Mouse (Mus musculus) liver, adult (tissue): ENCODE data around the gene Nrxn2.

ENCODE experiments used
- GATA4 ChIP-seq: IDR thresholded peaks from 2 replicates; pipeline ENCODE4 v1.6.1; 2014; ENCODE audit warnings: mild to moderate bottlenecking, low read length; ENCODE audit not compliant: insufficient replicate concordance

Gene Nrxn2

DNA sequence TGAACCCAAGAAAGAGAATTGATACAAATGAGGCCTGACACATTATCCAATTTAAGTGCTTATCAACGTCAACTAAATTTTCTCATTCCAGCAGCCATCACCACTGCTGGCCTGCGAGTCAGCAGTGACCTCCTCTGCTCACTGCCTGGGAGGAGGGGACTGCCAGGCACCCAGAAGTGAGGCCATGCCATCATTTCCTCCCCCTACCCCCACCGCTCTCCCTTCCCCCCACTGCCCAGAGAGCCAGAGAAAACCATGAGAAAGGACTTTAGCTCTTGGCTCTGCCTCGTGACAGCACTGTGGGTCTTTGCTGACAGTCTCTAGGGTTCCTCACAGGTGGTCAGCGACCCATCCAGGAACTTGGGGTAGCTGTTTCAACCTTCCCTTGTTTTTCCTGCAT is 56.6 kb downstream of the Nrxn2 start:
- no peak for TF ChIP-seq GATA4

DNA sequence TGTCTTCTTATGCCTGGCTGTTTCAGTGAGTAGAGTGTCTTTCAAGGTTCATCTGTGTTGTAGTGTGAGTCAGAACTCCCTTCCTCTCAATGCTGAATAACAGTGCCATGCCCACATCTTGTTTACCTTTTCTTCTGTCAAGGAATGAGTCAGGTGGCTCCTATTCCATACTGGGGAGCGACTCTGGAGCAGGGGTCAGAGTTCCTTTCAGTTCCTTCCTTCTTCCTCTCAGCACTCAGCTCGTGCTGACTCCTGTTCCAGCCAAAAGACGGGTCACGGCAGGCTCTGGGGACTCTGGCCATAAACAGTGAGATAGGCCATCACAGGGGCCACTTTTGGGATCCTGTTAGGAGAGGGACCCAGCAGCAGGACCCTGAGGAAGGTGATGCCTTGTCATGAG is 58.5 kb downstream of the Nrxn2 start:
- no peak for TF ChIP-seq GATA4

DNA sequence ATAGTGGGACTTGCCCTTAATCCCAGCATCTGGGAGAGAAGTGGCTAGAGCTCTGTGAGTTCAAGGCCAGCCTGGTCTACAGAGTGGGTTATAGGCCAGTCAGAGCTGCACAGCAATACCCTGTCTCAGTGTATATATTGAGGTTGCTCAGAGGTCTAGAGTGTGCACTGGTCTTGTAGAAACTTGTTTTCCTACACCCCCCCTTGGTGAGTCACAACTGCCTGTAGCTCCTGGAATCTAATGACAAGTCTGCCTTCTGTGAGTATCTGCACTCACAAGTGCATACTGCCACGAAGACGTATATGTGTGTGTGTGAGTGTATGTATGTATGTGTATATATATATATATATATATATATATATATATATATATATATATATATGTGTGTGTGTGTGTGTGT is 60.0 kb downstream of the Nrxn2 start:
- no peak for TF ChIP-seq GATA4

DNA sequence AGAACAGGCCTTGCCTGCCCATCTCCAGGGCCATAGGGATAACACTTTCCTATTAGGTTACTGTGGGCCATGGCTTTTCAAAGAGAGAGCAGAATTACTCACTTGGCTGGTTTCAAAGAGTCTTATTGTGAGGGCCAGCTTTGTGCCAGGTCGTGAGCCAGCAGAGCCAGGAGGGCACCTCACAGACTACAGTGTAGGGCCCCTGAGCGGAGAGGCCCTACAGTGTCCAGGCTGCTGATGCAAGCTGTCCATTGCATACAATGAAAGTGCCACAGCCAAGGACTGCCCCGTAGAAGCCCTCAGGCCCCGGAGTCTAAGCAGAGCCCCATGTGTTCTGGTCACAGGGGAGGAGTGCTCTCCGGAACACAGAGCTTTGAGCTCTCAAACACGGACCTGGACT is 64.4 kb downstream of the Nrxn2 start:
- TF ChIP-seq GATA4: no peak

DNA sequence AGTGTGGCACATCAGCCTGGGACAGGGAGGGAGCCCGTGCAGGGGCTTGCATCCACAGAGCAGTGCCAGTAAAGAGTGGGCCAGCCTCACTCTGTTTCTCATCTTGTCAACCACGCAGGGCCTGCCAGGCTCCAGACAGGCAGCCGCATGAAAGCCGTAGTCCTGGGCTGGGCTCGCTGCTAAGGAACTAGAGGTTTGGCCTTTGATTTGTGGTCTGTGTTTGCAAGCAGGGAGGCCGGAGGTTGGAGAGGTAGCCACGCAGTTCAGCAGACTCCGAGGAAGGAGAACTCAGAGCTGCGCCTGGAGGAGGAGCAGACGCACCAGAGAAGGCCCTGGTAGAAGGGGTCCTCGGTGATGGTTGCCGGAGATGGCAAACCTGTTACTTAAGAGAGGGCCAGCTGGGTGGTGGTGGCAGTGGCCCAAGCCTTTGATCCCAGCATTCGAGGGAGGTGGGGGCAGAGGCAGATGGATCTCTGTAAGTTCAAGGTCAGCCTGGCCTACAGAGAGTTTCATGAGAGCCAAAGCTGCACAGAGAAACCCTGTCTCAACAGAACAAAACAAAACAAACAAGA is 66.6 kb downstream of the Nrxn2 start:
- TF ChIP-seq GATA4: no peak

DNA sequence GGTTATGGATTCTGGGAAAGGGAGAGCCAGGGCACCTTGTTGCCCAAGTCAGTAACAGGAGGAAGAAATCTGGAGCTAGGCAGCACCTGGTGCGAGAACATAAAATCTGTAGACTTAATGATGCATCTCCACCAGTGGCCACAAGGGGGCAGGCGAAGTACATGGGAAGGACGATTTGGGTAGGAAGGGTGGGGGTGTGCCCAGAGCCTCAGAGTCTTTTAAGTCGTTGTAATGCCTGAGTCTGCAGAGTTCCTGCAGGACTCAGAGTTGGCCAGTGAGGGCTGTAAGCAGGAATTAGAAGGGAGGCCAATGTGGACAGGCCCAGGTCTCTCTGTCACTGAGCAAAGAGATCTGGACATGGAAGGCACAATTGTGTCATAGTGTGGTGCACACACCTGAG is 70.5 kb downstream of the Nrxn2 start:
- TF ChIP-seq GATA4: no peak

DNA sequence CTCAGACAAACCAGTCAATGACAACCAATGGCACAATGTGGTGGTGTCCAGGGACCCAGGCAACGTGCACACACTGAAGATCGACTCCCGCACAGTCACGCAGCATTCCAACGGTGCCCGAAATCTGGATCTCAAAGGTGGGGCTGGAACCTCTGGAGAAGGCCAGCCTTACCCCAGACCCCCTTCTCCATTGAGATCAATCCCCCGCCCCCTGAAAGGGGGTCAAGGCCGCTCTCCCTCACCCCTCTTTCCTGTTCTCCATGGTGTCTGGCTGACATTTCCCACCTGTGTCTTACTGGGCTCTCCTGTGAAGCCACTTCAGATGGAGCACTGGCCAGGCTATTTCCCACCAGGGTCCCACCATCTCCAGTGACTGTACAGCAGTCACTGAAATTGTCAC is 73.0 kb downstream of the Nrxn2 start:
- no peak for TF ChIP-seq GATA4

DNA sequence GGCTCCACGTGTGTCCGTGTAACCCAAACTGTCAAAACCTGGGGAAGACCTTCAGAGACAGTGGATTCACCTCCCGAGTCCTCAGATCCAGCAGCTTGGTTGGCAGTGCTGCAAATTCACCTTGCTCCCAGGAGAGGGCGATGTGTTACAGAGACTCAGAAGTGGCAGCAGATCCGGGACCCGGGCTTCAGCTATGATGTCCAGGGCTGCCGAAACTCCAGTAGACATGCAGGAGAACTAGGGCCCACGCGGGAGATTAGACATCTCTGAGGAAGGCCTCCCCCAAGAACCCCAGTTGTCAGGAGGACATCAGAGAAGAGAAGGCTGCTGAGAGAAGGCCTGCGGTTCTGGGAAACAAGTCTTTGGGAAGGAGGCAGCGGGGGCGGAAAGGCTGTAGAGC is 73.6 kb downstream of the Nrxn2 start:
- no peak for TF ChIP-seq GATA4

DNA sequence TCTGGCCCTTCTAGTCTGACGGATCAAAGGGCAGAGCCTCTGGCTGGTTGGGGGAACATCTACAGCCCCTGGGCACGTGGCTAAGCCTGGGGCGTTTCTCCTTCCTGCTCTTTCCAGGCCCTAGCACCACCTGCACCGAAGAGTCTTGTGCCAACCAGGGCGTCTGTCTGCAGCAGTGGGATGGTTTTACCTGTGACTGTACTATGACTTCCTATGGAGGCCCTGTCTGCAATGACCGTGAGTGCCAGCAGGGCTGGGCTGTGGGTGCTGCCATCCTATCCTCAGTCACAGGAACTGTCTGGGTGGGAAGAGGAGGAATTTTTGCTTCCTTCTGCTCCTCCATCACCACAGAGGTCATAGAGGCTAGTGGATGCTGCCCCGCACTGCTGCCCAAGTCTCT is 74.7 kb downstream of the Nrxn2 start:
- TF ChIP-seq GATA4: no peak

DNA sequence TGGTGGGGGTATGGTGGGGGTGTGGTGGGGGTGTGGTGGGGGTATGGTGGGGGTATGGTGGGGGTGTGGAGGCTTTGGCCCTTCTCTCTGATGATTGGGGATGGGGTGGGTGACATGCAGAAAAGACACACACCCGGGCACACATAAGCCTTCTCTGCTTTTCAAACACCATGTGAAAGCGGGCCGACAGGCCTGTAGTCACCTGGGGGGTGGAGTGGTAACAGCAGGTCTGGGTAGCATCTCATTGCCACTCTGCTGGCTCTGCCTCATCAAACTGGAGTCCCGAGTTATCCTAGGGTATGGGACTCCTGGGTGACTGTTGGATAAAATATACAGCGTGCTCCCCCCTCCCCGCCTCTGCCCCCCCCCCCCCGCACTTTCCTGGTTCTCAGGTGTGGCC is 75.5 kb downstream of the Nrxn2 start:
- no peak for TF ChIP-seq GATA4

DNA sequence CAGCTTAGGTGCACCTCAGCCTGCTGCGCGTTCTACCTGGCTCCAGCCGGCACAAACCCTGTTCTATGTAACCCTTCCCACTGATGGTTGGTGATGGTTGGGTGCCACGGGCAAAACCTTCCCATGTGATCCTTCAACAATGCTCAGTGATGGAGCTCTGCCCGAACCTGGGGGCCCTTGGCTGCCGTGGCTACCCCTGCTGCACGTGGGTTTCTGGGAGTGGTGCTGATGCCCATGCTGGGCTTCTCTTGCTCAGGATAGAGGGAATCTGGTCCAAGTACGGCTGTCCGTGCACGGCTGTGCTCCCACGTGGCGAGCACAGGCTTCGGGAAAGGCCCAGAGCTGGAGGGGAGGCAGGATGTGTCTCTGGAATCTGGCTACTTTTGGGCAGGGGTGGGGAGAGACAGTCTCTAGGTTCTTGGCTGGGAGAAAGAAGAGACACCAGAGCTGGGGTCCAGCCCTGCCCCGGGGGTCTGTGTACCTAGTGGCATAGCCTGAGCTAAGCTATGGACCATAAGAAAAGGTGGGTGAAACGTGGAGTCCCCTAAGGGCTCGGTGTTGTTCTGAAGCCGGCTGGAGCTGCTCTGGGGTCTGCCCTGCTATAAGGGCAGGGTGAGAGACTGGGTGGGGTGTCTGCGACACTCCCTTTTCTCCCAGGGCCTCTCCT is 76.1 kb downstream of the Nrxn2 start:
- TF ChIP-seq GATA4: no peak

DNA sequence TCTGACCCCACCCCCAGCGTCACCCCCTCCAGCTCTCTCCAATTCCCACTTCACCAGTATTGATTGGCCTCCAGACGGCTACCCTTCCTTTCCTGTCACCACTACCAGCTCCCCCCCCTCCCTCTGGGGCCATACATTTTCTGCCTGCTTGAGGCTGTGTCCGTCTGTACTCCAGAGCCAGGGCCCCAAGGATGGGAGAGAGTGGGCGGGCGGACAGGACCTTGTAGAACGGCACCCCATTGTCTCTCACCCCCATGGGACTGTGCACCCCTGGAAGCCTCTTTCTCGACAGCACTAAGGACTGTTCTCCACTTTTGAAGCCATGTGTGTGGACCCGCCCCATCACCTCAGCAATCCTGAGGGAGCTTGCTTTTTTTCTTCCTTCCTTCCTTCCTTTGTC is 77.2 kb downstream of the Nrxn2 start:
- TF ChIP-seq GATA4: no peak

DNA sequence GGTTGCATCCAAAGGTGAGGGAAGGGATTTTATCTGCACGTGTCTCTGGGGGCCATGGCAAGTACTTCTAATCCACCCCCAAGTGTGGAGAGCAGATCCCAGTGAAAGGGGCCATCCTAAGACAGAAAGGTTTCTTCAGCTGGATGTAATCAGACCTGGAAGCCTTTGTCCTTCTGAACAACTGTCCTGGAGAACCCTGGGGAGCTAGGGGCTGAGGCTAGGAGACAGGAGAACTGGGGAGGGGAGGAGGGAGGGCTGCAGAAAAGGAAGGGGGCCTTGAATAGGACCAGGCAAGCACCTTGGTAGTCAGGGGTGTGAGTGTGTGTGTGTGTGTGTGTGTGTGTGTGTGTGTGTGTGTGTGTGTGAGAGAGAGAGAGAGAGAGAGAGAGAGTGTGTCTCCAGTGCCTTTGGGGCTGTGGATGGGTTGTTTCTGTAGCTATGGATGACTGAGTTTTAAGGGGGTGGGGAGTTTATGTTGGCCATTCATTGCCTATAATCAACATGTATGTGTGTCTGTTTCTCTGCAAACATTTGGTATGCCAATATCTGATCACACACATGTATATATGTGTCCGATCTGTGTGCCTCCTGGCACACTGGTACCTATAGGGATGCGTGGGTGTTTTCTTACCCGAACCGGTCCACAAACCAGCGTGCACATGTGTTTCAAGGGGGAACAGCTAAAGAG is 78.1 kb downstream of the Nrxn2 start:
- no peak for TF ChIP-seq GATA4

DNA sequence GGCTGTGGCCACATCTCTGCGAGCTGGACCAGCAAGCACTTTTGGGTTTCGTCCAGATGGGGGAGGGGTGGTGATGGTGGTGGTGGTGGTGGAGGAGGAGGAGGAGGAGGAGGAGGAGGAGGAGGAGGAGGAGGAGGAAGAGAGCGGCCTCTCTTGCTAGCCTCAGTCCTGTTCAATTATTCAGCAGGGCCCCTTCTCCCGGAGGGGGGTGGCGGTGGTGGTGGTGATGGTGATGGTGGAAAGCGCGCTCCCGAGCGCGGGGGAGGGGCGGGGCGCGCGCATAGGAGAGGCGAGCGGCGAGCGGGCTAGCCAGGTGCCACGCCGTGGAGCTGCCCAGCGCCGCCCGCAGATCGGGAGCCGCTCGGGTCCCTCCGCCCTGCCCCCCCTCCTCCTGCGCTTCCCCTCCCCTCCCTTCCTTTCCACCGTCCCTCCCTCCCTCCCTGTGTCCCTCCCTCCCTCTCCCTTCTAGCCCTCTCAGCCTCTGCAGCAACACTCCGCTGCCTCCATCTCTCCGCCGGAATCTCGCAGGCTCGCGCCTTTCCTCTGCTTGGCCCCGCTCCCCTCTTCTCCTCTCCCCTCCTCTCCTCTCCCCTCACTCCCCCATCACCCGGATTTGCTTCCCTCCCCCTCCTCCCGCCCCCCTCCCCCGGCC is 78.7 kb downstream of the Nrxn2 start:
- no peak for TF ChIP-seq GATA4

DNA sequence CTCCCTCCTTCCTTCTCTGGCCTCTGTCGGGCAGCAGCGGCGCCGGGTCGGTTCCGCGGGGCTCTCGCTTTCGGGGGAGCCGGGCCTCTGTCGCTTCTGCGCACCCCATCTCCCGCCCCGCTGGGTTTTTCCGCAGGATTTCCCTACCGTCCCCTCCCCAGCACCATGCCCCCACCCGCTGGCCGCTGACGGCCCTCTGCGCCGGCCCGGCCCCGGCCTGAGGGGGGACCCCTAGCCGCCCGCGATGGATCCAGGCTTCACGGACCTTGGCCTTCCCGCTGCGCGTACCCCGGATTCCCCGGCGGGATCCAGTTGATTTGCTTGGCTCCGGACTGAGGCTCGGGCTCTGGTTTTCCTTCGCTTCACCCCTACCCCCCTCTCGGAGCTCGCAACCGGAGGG is 79.3 kb downstream of the Nrxn2 start:
- TF ChIP-seq GATA4: no peak
